Mouse (Mus musculus) splenic B cell, adult 2 months (primary cell): Measurements from ENCODE around the gene Zfhx3.

Experiments used
- DNase-seq: peaks from one replicate; pipeline ENCODE4 v3.0.0-alpha.2; 2011; ENCODE audit warnings: low read depth, low spot score
- H3K27me3 ChIP-seq: 2 replicates; pipeline ENCODE4 v1.6.1; 2012; ENCODE audit warnings: mild to moderate bottlenecking, low read length, moderate library complexity, mixed read lengths; ENCODE audit not compliant: control insufficient read depth, poor library complexity, insufficient read depth, severe bottlenecking
- H3K36me3 ChIP-seq: 2 replicates; pipeline ENCODE4 v1.6.1; 2012; ENCODE audit warnings: mild to moderate bottlenecking, low read length, moderate library complexity, mixed read lengths; ENCODE audit not compliant: control insufficient read depth, poor library complexity, insufficient read depth, severe bottlenecking

Zfhx3 gene

GRCm38 (mm10) chr8:108904288-108904971, 962.0 kb downstream of the Zfhx3 start:
- Histone ChIP-seq H3K27me3 (no peaks in the 10 kb centered on the region), H3K36me3 (no peaks in the 10 kb centered on the region)
- no peak for DNase-seq

- no peak for DNase-seq
- H3K36me3 ChIP-seq, result no peaks in the 10 kb centered on the region
- H3K27me3 ChIP-seq, result no peaks in the 10 kb centered on the region
Observed at GRCm38 (mm10) chr8:108908066-108908465, 965.6 kb downstream of the Zfhx3 start.

- Histone ChIP-seq H3K27me3 (no peaks in the 10 kb centered on the region), H3K36me3 (no peaks in the 10 kb centered on the region)
- DNase-seq, result no peak
Observed at GRCm38 (mm10) chr8:108908540-108908939, 966.1 kb downstream of the Zfhx3 start.

GRCm38 (mm10) chr8:108909035-108909434, 966.6 kb downstream of the Zfhx3 start:
- no peaks in the 10 kb centered on the region for H3K27me3 ChIP-seq
- DNase-seq, result no peak
- H3K36me3 ChIP-seq, result no peaks in the 10 kb centered on the region

GRCm38 (mm10) chr8:108909455-108909854, 967.0 kb downstream of the Zfhx3 start:
- no peak for DNase-seq
- no peaks in the 10 kb centered on the region for H3K36me3 ChIP-seq
- no peaks in the 10 kb centered on the region for H3K27me3 ChIP-seq

GRCm38 (mm10) chr8:108910843-108911242, 968.4 kb downstream of the Zfhx3 start:
- DNase-seq, result no peak
- Histone ChIP-seq H3K36me3 (no peaks in the 10 kb centered on the region), H3K27me3 (no peaks in the 10 kb centered on the region)

- Histone ChIP-seq H3K27me3 (no peaks in the 10 kb centered on the region), H3K36me3 (no peaks in the 10 kb centered on the region)
- peak; percentile 76 for DNase-seq
Observed at GRCm38 (mm10) chr8:108911511-108911910, 969.1 kb downstream of the Zfhx3 start.

GRCm38 (mm10) chr8:108912998-108913397, 970.6 kb downstream of the Zfhx3 start:
- DNase-seq, result no peak
- Histone ChIP-seq H3K27me3 (no peaks in the 10 kb centered on the region), H3K36me3 (no peaks in the 10 kb centered on the region)

GRCm38 (mm10) chr8:108915425-108915824, 973.0 kb downstream of the Zfhx3 start:
- no peak for DNase-seq
- Histone ChIP-seq H3K36me3 (no peaks in the 10 kb centered on the region), H3K27me3 (no peaks in the 10 kb centered on the region)

- Histone ChIP-seq H3K27me3 (no peaks in the 10 kb centered on the region), H3K36me3 (no peaks in the 10 kb centered on the region)
- DNase-seq, result no peak
Observed at GRCm38 (mm10) chr8:108915876-108916275, 973.4 kb downstream of the Zfhx3 start.

- Histone ChIP-seq H3K27me3 (no peaks in the 10 kb centered on the region), H3K36me3 (no peaks in the 10 kb centered on the region)
- no peak for DNase-seq
Observed at GRCm38 (mm10) chr8:108920151-108920550, 977.7 kb downstream of the Zfhx3 start.

- no peak for DNase-seq
- H3K27me3 ChIP-seq, result no peaks in the 10 kb centered on the region
- H3K36me3 ChIP-seq, result no peaks in the 10 kb centered on the region
Observed at GRCm38 (mm10) chr8:108923161-108923560, 980.7 kb downstream of the Zfhx3 start.

- Histone ChIP-seq H3K36me3 (no peaks in the 10 kb centered on the region), H3K27me3 (no peaks in the 10 kb centered on the region)
- DNase-seq, result no peak
Observed at GRCm38 (mm10) chr8:108924526-108924925, 982.1 kb downstream of the Zfhx3 start.

GRCm38 (mm10) chr8:108926106-108926505, 983.7 kb downstream of the Zfhx3 start:
- no peak for DNase-seq
- H3K36me3 ChIP-seq, result no peaks in the 10 kb centered on the region
- no peaks in the 10 kb centered on the region for H3K27me3 ChIP-seq

- no peak for DNase-seq
Observed at GRCm38 (mm10) chr8:108930635-108931034, 988.2 kb downstream of the Zfhx3 start.

GRCm38 (mm10) chr8:108931837-108932236, 989.4 kb downstream of the Zfhx3 start:
- Histone ChIP-seq H3K27me3 (no peaks in the 10 kb centered on the region), H3K36me3 (no peaks in the 10 kb centered on the region)
- DNase-seq, result no peak

More at GRCm38 (mm10) chr8:108930635-108931034, 988.2 kb downstream of the Zfhx3 start:
- Histone ChIP-seq H3K36me3 (no peaks in the 10 kb centered on the region), H3K27me3 (no peaks in the 10 kb centered on the region)
